In genomic region chr17:34270940-34271339, GRCm38 (mm10) we compare ENCODE assay signal across 28 mouse cellular contexts. TPM values are rescaled to one million over a fixed set of nuclear protein-coding genes. Genes with fewer than 3 reads are reported as not detected.
DNase-seq lines count a peak whose midpoint lies in the region; ATAC-seq and TF ChIP-seq lines count a peak whose summit lies in the region.
"Had no signal": no experiment of that assay in that cellular context is flagged by ENCODE, and none has a peak within 500 bp of the region (broad histone marks: within the 10 kb centered on the region; RNA-seq: fewer than 3 reads in every experiment).

No protein-coding gene starts in this region.

- H3K27ac ChIP-seq in kidney, embryonic 15.5 days, result no peak overlapping the region
- no peak overlapping the region for H3K27ac ChIP-seq in cerebellum, adult 2 months (ENCODE audit: insufficient read depth, low read length)
- H3K27ac ChIP-seq: embryonic facial prominence, embryonic 13.5 days; embryonic facial prominence, embryonic 15.5 days; forebrain, embryonic 10.5 days; forebrain, embryonic 12.5 days had no signal

- H3K9ac ChIP-seq in kidney, embryonic 15.5 days, result no peak overlapping the region
- H3K9ac ChIP-seq: embryonic facial prominence, embryonic 13.5 days; embryonic facial prominence, embryonic 15.5 days; forebrain, embryonic 12.5 days had no signal

- no peak for TF ChIP-seq POLR2A in cerebellum, adult 2 months (IDR thresholded peaks at IDR 0.05; ENCODE audit: borderline replicate concordance, insufficient read depth, low read length)

- peak; percentile 8; the same call in 1 of the 2 replicates for ATAC-seq in neutrophil, adult 5-6 weeks (ENCODE audit: extremely low read depth, insufficient number of reproducible peaks, low FRiP score, poor library complexity, severe bottlenecking)
- no peak for ATAC-seq in kidney, embryonic 15.5 days (replicated peaks; ENCODE audit: low FRiP score)
- ATAC-seq: activated CD4-positive, CD25-positive, alpha-beta regulatory T cell, adult 4 months; forebrain, embryonic 14.5 days; forebrain, embryonic 16.5 days; Patski had no signal

- WGBS in kidney, embryonic 15.5 days, result 82% methylated on average over 2 of the region's 2 CpGs
- 69% methylated on average over 2 of the region's 2 CpGs for WGBS in cerebellum, adult 2 months

- no peaks in the 10 kb centered on the region for H3K36me3 ChIP-seq in kidney, embryonic 15.5 days
- H3K36me3 ChIP-seq: embryonic facial prominence, embryonic 13.5 days; embryonic facial prominence, embryonic 15.5 days; forebrain, embryonic 10.5 days; forebrain, embryonic 12.5 days; G1E had no signal

- H3K4me3 ChIP-seq in kidney, embryonic 15.5 days (replicated peaks), result no peak overlapping the region
- no peak overlapping the region for H3K4me3 ChIP-seq in cerebellum, adult 2 months (replicated peaks; ENCODE audit: insufficient read depth, low read depth, low read length)
- H3K4me3 ChIP-seq: embryonic facial prominence, embryonic 13.5 days; embryonic facial prominence, embryonic 15.5 days; erythroblast, embryonic 14.5 days; forebrain, embryonic 10.5 days; forebrain, embryonic 12.5 days had no signal

- peaks cover 9% of the 10 kb centered on the region; the same call in 1 of the 2 replicates for H3K27me3 ChIP-seq in kidney, embryonic 15.5 days
- H3K27me3 ChIP-seq in cerebellum, adult 2 months (ENCODE audit: control insufficient read depth, insufficient read depth, low read length), result no peaks in the 10 kb centered on the region
- H3K27me3 ChIP-seq: embryonic facial prominence, embryonic 15.5 days had no signal

- peak; percentile 62 for DNase-seq in heart, adult 11 months
- no peak for DNase-seq in heart, postnatal 14 days
- no peak for DNase-seq in cerebellum, adult 2 months
- DNase-seq: adrenal gland, adult 8-10 months; adrenal gland, postnatal 14 days; adrenal gland, postnatal 36 days; cerebellum, adult 11-12 months; cerebellum, adult 8-10 months; cerebellum, adult 9-11 months; cerebellum, postnatal 14 days; cerebellum, postnatal 36 days; embryo, embryonic 11 days had no signal

- no peaks in the 10 kb centered on the region for H3K9me3 ChIP-seq in kidney, embryonic 15.5 days (replicated peaks)
- H3K9me3 ChIP-seq: embryonic facial prominence, embryonic 13.5 days; embryonic facial prominence, embryonic 15.5 days; forebrain, embryonic 10.5 days; forebrain, embryonic 12.5 days; G1E had no signal

- intact Hi-C loops in heart, postnatal 14 days (cut with DNase I), result no loop called here

- TF ChIP-seq CTCF in cerebellum, adult 2 months (IDR thresholded peaks at IDR 0.05; ENCODE audit: borderline replicate concordance, insufficient read depth, low read depth, low read length), result no peak

- no peaks in the 10 kb centered on the region for H3K4me1 ChIP-seq in kidney, embryonic 15.5 days
- H3K4me1 ChIP-seq in cerebellum, adult 2 months (ENCODE audit: control insufficient read depth, insufficient read depth, low read length), result no peaks in the 10 kb centered on the region
- H3K4me1 ChIP-seq: embryonic facial prominence, embryonic 13.5 days; embryonic facial prominence, embryonic 15.5 days; forebrain, embryonic 10.5 days; forebrain, embryonic 12.5 days had no signal

- H3K4me2 ChIP-seq in kidney, embryonic 15.5 days, result no peak overlapping the region
- H3K4me2 ChIP-seq: embryonic facial prominence, embryonic 13.5 days; embryonic facial prominence, embryonic 15.5 days; forebrain, embryonic 12.5 days had no signal

RNA-seq across cellular contexts. Expression of gene H2-Ab1, which starts 13.5 kb away (rescaled TPM):
- total RNA-seq in heart, postnatal 14 days (2021), result 10 to 100 TPM in 1 of 2 experiments, 1 to 10 TPM in 1; 6.6 to 12.7 TPM
- 2,894 and 2,999 TPM in 2 replicates for total RNA-seq in neutrophil, adult 5-6 weeks (2017)
- polyA plus RNA-seq in kidney, embryonic 15.5 days (2015; fragmentation: Nextera tagmentation; extraction: Ambion mirVana), result 23.3 and 27.5 TPM in 2 replicates
- polyA plus RNA-seq in cerebellum, adult 2 months (2012; rRNA removed), result 4.0 TPM in 2 replicates
- polyA plus RNA-seq: C2C12 had no signal

RNA-seq across cellular contexts. Expression of gene H2-Aa, which starts 16.7 kb away (rescaled TPM):
- 10 to 100 TPM in 1 of 2 experiments, 1 to 10 TPM in 1; 7.0 to 13.1 TPM for total RNA-seq in heart, postnatal 14 days (2021)
- 2,237 and 2,269 TPM in 2 replicates for total RNA-seq in neutrophil, adult 5-6 weeks (2017)
- 2.1 and 2.3 TPM in 2 replicates for polyA plus RNA-seq in kidney, embryonic 15.5 days (2015; fragmentation: Nextera tagmentation; extraction: Ambion mirVana)
- 3.0 and 3.1 TPM in 2 replicates for polyA plus RNA-seq in cerebellum, adult 2 months (2012; rRNA removed)
- total RNA-seq: G1E had no signal
- polyA plus RNA-seq: C2C12; embryonic facial prominence, embryonic 11.5 days; erythroblast, embryonic 14.5 days; forebrain, embryonic 12.5 days; forebrain, embryonic 16.5 days; G1E; Patski had no signal

RNA-seq across cellular contexts. Expression of gene H2-Ob, which starts 32.2 kb away (rescaled TPM):
- under 1 TPM; 0.88 TPM for total RNA-seq in heart, postnatal 14 days (2021)
- total RNA-seq in neutrophil, adult 5-6 weeks (2017), result 965 and 1,002 TPM in 2 replicates
- 0.13 TPM in 1 of 2 replicates, not detected in the other for polyA plus RNA-seq in kidney, embryonic 15.5 days (2015; fragmentation: Nextera tagmentation; extraction: Ambion mirVana)
- 0.67 and 0.86 TPM in 2 replicates for polyA plus RNA-seq in cerebellum, adult 2 months (2012; rRNA removed)
- polyA plus RNA-seq: C2C12; embryonic facial prominence, embryonic 11.5 days; embryonic facial prominence, embryonic 13.5 days; erythroblast, embryonic 14.5 days; forebrain, embryonic 10.5 days; forebrain, embryonic 12.5 days; G1E; Patski had no signal

RNA-seq across cellular contexts. Expression of gene H2-Eb1, which starts 34.7 kb away (rescaled TPM):
- 10 to 100 TPM in 1 of 2 experiments, 1 to 10 TPM in 1; 5.8 to 11.8 TPM for total RNA-seq in heart, postnatal 14 days (2021)
- 2,076 and 2,332 TPM in 2 replicates for total RNA-seq in neutrophil, adult 5-6 weeks (2017)
- polyA plus RNA-seq in kidney, embryonic 15.5 days (2015; fragmentation: Nextera tagmentation; extraction: Ambion mirVana), result 6.2 and 6.9 TPM in 2 replicates
- 2.9 and 3.8 TPM in 2 replicates for polyA plus RNA-seq in cerebellum, adult 2 months (2012; rRNA removed)
- total RNA-seq: G1E had no signal
- polyA plus RNA-seq: C2C12; erythroblast, embryonic 14.5 days; G1E had no signal

RNA-seq across cellular contexts. Expression of gene H2-Eb2, which starts 54.5 kb away (rescaled TPM):
- total RNA-seq in heart, postnatal 14 days (2021), result under 1 TPM in 1 of 2 experiments, not detected in 1; 0.10 TPM
- total RNA-seq in neutrophil, adult 5-6 weeks (2017), result 52.6 and 54.0 TPM in 2 replicates
- polyA plus RNA-seq in kidney, embryonic 15.5 days (2015; fragmentation: Nextera tagmentation; extraction: Ambion mirVana), result not detected in 2 replicates
- 0.08 and 0.10 TPM in 2 replicates for polyA plus RNA-seq in cerebellum, adult 2 months (2012; rRNA removed)
- total RNA-seq: adrenal gland, adult 18-20 months; adrenal gland, adult 8-10 months; adrenal gland, postnatal 14 days; adrenal gland, postnatal 36 days; common myeloid progenitor, adult 5-6 weeks had no signal
- polyA plus RNA-seq: C2C12; embryonic facial prominence, embryonic 11.5 days; embryonic facial prominence, embryonic 13.5 days; embryonic facial prominence, embryonic 15.5 days; erythroblast, embryonic 14.5 days; forebrain, embryonic 10.5 days; forebrain, embryonic 12.5 days; forebrain, embryonic 14.5 days; forebrain, embryonic 16.5 days; G1E; Patski had no signal

Comparison
In these comparisons a context has a peak if more than half of its experiments do, and no peak if none do; other contexts are left out.
1. RNA of gene H2-Ab1, which starts 13.5 kb away (total RNA-seq): 2,894 to 2,999 TPM in neutrophil, adult 5-6 weeks; 6.6 to 12.7 TPM in heart, postnatal 14 days; every median in the first group is over 100 times any median in the second.
2. RNA of gene H2-Aa, which starts 16.7 kb away (total RNA-seq): 2,237 to 2,269 TPM in neutrophil, adult 5-6 weeks; 7.0 to 13.1 TPM in heart, postnatal 14 days; every median in the first group is over 100 times any median in the second.
3. RNA of gene H2-Ob, which starts 32.2 kb away (total RNA-seq): 965 to 1,002 TPM in neutrophil, adult 5-6 weeks; 0.88 TPM in heart, postnatal 14 days; every median in the first group is over 100 times any median in the second.